In the genomic region with DNA sequence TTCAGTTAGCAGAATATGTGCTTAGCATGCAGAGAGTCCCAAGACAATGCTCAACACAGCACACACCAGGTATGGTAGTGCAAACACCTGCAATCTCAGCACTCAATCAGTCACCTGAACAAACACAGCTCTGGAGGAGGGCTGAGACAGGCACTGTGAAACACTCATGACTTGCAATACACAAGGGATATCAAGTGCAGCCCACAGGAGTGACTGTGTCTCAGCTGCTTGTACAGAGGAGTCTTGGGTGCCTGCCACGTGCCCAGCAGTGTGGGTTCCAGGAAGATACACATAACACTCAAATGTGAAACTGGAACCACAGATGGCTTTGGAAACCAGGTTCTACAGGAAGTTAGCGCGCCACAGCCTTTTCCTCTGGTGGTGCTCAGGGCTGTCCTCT, we compare ENCODE assay signal across 11 mouse cellular contexts. TPM values are rescaled to one million over a fixed set of nuclear protein-coding genes. Genes with fewer than 3 reads are reported as not detected.
DNase-seq lines count a peak whose midpoint lies in the region; ATAC-seq and TF ChIP-seq lines count a peak whose summit lies in the region.
"Had no signal": no experiment of that assay in that cellular context is flagged by ENCODE, and none has a peak within 500 bp of the region (broad histone marks: within the 10 kb centered on the region; RNA-seq: fewer than 3 reads in every experiment).

No protein-coding gene starts in this region.

- H3K36me3 ChIP-seq in lung, embryonic 16.5 days (ENCODE audit: control insufficient read depth, insufficient read depth, low read length), result peaks cover 28% of the 10 kb centered on the region
- peaks cover 36% of the 10 kb centered on the region for H3K36me3 ChIP-seq in stomach, embryonic 15.5 days
- H3K36me3 ChIP-seq in hindbrain, embryonic 12.5 days, result peaks cover 67% of the 10 kb centered on the region
- H3K36me3 ChIP-seq in hindbrain, embryonic 13.5 days, result peaks cover 71% of the 10 kb centered on the region
- H3K36me3 ChIP-seq in hindbrain, postnatal 0 days (ENCODE audit: insufficient read depth, low read length), result peaks cover 39% of the 10 kb centered on the region

- H3K27ac ChIP-seq in gastrocnemius, adult 2 months, result peak overlapping the region; percentile 51
- peak overlapping the region; percentile 39; the same call in 1 of the 2 replicates for H3K27ac ChIP-seq in lung, embryonic 16.5 days (ENCODE audit: low read length)
- H3K27ac ChIP-seq in stomach, embryonic 15.5 days, result no peak overlapping the region
- no peak overlapping the region for H3K27ac ChIP-seq in hindbrain, embryonic 12.5 days
- H3K27ac ChIP-seq in hindbrain, embryonic 13.5 days, result no peak overlapping the region
- H3K27ac ChIP-seq in hindbrain, postnatal 0 days, result no peak overlapping the region
- H3K27ac ChIP-seq: heart, adult 2 months; liver, embryonic 15.5 days had no signal

- H3K4me2 ChIP-seq in lung, embryonic 16.5 days (ENCODE audit: low read depth, low read length), result no peak overlapping the region
- H3K4me2 ChIP-seq in stomach, embryonic 15.5 days, result no peak overlapping the region
- H3K4me2 ChIP-seq in hindbrain, embryonic 12.5 days (replicated peaks), result no peak overlapping the region
- no peak overlapping the region for H3K4me2 ChIP-seq in hindbrain, embryonic 13.5 days
- no peak overlapping the region for H3K4me2 ChIP-seq in hindbrain, postnatal 0 days (ENCODE audit: low read depth, low read length)
- H3K4me2 ChIP-seq: liver, embryonic 15.5 days had no signal

- peak; percentile 96 for ATAC-seq in common myeloid progenitor, adult 5-6 weeks (replicated peaks; ENCODE audit: low read depth, poor library complexity, severe bottlenecking)
- ATAC-seq in lung, embryonic 16.5 days (ENCODE audit: low read depth), result peak; percentile 83
- peak; percentile 89 for ATAC-seq in stomach, embryonic 15.5 days (ENCODE audit: insufficient read depth, low FRiP score, low read depth)
- ATAC-seq in hindbrain, embryonic 12.5 days (ENCODE audit: low FRiP score), result no peak
- ATAC-seq in hindbrain, embryonic 13.5 days (ENCODE audit: low FRiP score), result no peak
- ATAC-seq in hindbrain, postnatal 0 days, result no peak

- peak; percentile 71 for DNase-seq in gastrocnemius, adult 2 months
- DNase-seq in gastrocnemius, postnatal 25 days, result no peak
- no peak for DNase-seq in hindbrain, postnatal 0 days (ENCODE audit: low spot score)
- DNase-seq: adrenal gland, postnatal 10 days; heart, adult 2 months had no signal

- H3K9ac ChIP-seq in lung, embryonic 16.5 days (ENCODE audit: low read length), result no peak overlapping the region
- H3K9ac ChIP-seq in stomach, embryonic 15.5 days, result no peak overlapping the region
- H3K9ac ChIP-seq in hindbrain, embryonic 12.5 days, result no peak overlapping the region
- H3K9ac ChIP-seq in hindbrain, embryonic 13.5 days, result no peak overlapping the region
- no peak overlapping the region for H3K9ac ChIP-seq in hindbrain, postnatal 0 days (replicated peaks; ENCODE audit: low read length)
- H3K9ac ChIP-seq: liver, embryonic 15.5 days had no signal

- WGBS in lung, embryonic 16.5 days, result 57% methylated on average over 3 of the region's 3 CpGs
- 85% methylated on average over 3 of the region's 3 CpGs for WGBS in stomach, embryonic 15.5 days
- WGBS in hindbrain, embryonic 12.5 days, result 96% methylated on average over 3 of the region's 3 CpGs
- WGBS in hindbrain, embryonic 13.5 days, result 95% methylated on average over 3 of the region's 3 CpGs
- WGBS in hindbrain, postnatal 0 days, result 88% methylated on average over 3 of the region's 3 CpGs

- no peak for TF ChIP-seq CTCF in gastrocnemius, adult 2 months (IDR thresholded peaks at IDR 0.05)
- no peak for TF ChIP-seq CTCF in hindbrain, postnatal 0 days (IDR thresholded peaks at IDR 0.05; ENCODE audit: low read depth)

- H3K27me3 ChIP-seq in lung, embryonic 16.5 days (ENCODE audit: control insufficient read depth, insufficient read depth, low read depth, low read length), result no peaks in the 10 kb centered on the region
- no peaks in the 10 kb centered on the region for H3K27me3 ChIP-seq in stomach, embryonic 15.5 days (replicated peaks)
- H3K27me3 ChIP-seq in hindbrain, embryonic 12.5 days, result no peaks in the 10 kb centered on the region
- H3K27me3 ChIP-seq in hindbrain, embryonic 13.5 days, result no peaks in the 10 kb centered on the region
- H3K27me3 ChIP-seq in hindbrain, postnatal 0 days (ENCODE audit: insufficient read depth, low read length), result no peaks in the 10 kb centered on the region
- H3K27me3 ChIP-seq: liver, embryonic 15.5 days had no signal

- H3K4me1 ChIP-seq in lung, embryonic 16.5 days (replicated peaks; ENCODE audit: control insufficient read depth, insufficient read depth, low read length), result peaks cover 4% of the 10 kb centered on the region; the same call in 1 of the 2 replicates
- no peaks in the 10 kb centered on the region for H3K4me1 ChIP-seq in stomach, embryonic 15.5 days
- H3K4me1 ChIP-seq in hindbrain, embryonic 12.5 days, result no peaks in the 10 kb centered on the region
- no peaks in the 10 kb centered on the region for H3K4me1 ChIP-seq in hindbrain, embryonic 13.5 days (replicated peaks)
- H3K4me1 ChIP-seq in hindbrain, postnatal 0 days (ENCODE audit: insufficient read depth, low read length), result no peaks in the 10 kb centered on the region
- H3K4me1 ChIP-seq: liver, embryonic 15.5 days had no signal

- H3K4me3 ChIP-seq in gastrocnemius, adult 2 months, result no peak overlapping the region
- H3K4me3 ChIP-seq in lung, embryonic 16.5 days (ENCODE audit: low read length), result no peak overlapping the region
- no peak overlapping the region for H3K4me3 ChIP-seq in stomach, embryonic 15.5 days (replicated peaks)
- no peak overlapping the region for H3K4me3 ChIP-seq in hindbrain, embryonic 12.5 days
- no peak overlapping the region for H3K4me3 ChIP-seq in hindbrain, embryonic 13.5 days
- no peak overlapping the region for H3K4me3 ChIP-seq in hindbrain, postnatal 0 days (ENCODE audit: low read length)
- H3K4me3 ChIP-seq: heart, adult 2 months; liver, embryonic 15.5 days had no signal

- intact Hi-C loops in gastrocnemius, adult 2 months (cut with DNase I), result loop anchor here (5.0 kb wide), 1 partner anchor 36 kb away; no protein-coding TSS in a partner anchor

- H3K9me3 ChIP-seq in lung, embryonic 16.5 days (ENCODE audit: control insufficient read depth, low read length), result no peaks in the 10 kb centered on the region
- no peaks in the 10 kb centered on the region for H3K9me3 ChIP-seq in stomach, embryonic 15.5 days
- H3K9me3 ChIP-seq in hindbrain, embryonic 12.5 days (replicated peaks), result no peaks in the 10 kb centered on the region
- no peaks in the 10 kb centered on the region for H3K9me3 ChIP-seq in hindbrain, embryonic 13.5 days
- H3K9me3 ChIP-seq in hindbrain, postnatal 0 days (ENCODE audit: low read length), result no peaks in the 10 kb centered on the region
- H3K9me3 ChIP-seq: liver, embryonic 15.5 days had no signal

RNA-seq across cellular contexts. Expression of a gene that starts 44.8 kb away (rescaled TPM):
- total RNA-seq in gastrocnemius, adult 2 months (2021), result 10 to 100 TPM; 41.2 to 43.0 TPM
- total RNA-seq in gastrocnemius, postnatal 25 days (2021), result 10 to 100 TPM; 29.9 to 33.9 TPM
- total RNA-seq in common myeloid progenitor, adult 5-6 weeks (2017), result 91.6 and 105 TPM in 2 replicates
- 36.8 and 36.9 TPM in 2 replicates for polyA plus RNA-seq in lung, embryonic 16.5 days (2015; fragmentation: Nextera tagmentation; extraction: Ambion mirVana)
- polyA plus RNA-seq in stomach, embryonic 15.5 days (2015; fragmentation: Nextera tagmentation; extraction: Ambion mirVana), result 29.7 and 31.0 TPM in 2 replicates
- 36.1 and 37.6 TPM in 2 replicates for polyA plus RNA-seq in hindbrain, embryonic 12.5 days (2016; fragmentation: Nextera tagmentation; extraction: Ambion mirVana)
- 28.3 and 30.6 TPM in 2 replicates for polyA plus RNA-seq in hindbrain, embryonic 13.5 days (2015; fragmentation: Nextera tagmentation; extraction: Ambion mirVana)
- total RNA-seq in hindbrain, postnatal 0 days (2014; rRNA removed), result 82.3 and 86.4 TPM in 2 replicates
- polyA plus RNA-seq in hindbrain, postnatal 0 days (2015; fragmentation: Nextera tagmentation; extraction: Ambion mirVana), result 24.6 and 26.5 TPM in 2 replicates

Comparison
In these comparisons a context has a peak if more than half of its experiments do, and no peak if none do; other contexts are left out.
1. H3K27ac ChIP-seq: peak in gastrocnemius, adult 2 months (single experiment) and lung, embryonic 16.5 days (single experiment); none in stomach, embryonic 15.5 days (single experiment), hindbrain, embryonic 12.5 days (single experiment), hindbrain, embryonic 13.5 days (single experiment) and hindbrain, postnatal 0 days (single experiment).
2. ATAC-seq: peak in common myeloid progenitor, adult 5-6 weeks (single experiment), lung, embryonic 16.5 days (single experiment) and stomach, embryonic 15.5 days (single experiment); none in hindbrain, embryonic 12.5 days (single experiment), hindbrain, embryonic 13.5 days (single experiment) and hindbrain, postnatal 0 days (single experiment).